Mouse (Mus musculus): ENCODE data around the gene Polr2c. TPM values are rescaled to one million over a fixed set of nuclear protein-coding genes. Genes with fewer than 3 reads are reported as not detected.

Polr2c gene
- polyA plus RNA-seq, 1 experiment from 2014 or later, result 176 TPM

- no peaks in the 10 kb centered on the region for H3K36me3 ChIP-seq (replicated peaks)
- no peak for DNase-seq (ENCODE audit: extremely low spot score, low spot score)
- no peaks in the 10 kb centered on the region for H3K9me3 ChIP-seq
- WGBS, result 42% methylated on average over 8 of the region's 8 CpGs
- H3K27ac ChIP-seq, result peak overlapping the region; percentile 58
- no peak overlapping the region for H3K4me3 ChIP-seq
- H3K4me1 ChIP-seq, result peaks cover 34% of the 10 kb centered on the region
- H3K27me3 ChIP-seq (ENCODE audit: poor library complexity, severe bottlenecking), result peaks cover 23% of the 10 kb centered on the region
Measured at GRCm38 (mm10) chr8:94922602-94923001, 65.4 kb downstream of the Polr2c start.

Other genes starting within 250 kb of the Polr2c start
- 209 and 223 TPM in 2 replicates for gene Arl2bp, start 190.8 kb upstream of the Polr2c start, polyA plus RNA-seq (2016; fragmentation: Nextera tagmentation; extraction: Ambion mirVana)
- 0.20 and 0.27 TPM in 2 replicates for gene Pllp, start 161.2 kb upstream of the Polr2c start, polyA plus RNA-seq (2016; fragmentation: Nextera tagmentation; extraction: Ambion mirVana)
- gene Ccl22, start 111.9 kb upstream of the Polr2c start, polyA plus RNA-seq (2016; fragmentation: Nextera tagmentation; extraction: Ambion mirVana), result not detected in 2 replicates
- gene Cx3cl1, start 85.4 kb upstream of the Polr2c start, polyA plus RNA-seq (2016; fragmentation: Nextera tagmentation; extraction: Ambion mirVana), result 8.9 and 11.1 TPM in 2 replicates
- not detected in 2 replicates for gene Ccl17, start 47.0 kb upstream of the Polr2c start, polyA plus RNA-seq (2016; fragmentation: Nextera tagmentation; extraction: Ambion mirVana)
- 51.1 and 56.6 TPM in 2 replicates for gene Coq9, start 19.1 kb upstream of the Polr2c start, polyA plus RNA-seq (2016; fragmentation: Nextera tagmentation; extraction: Ambion mirVana)
- gene Ciapin1, start 19.1 kb upstream of the Polr2c start, polyA plus RNA-seq (2016; fragmentation: Nextera tagmentation; extraction: Ambion mirVana), result 178 and 180 TPM in 2 replicates
- gene Dok4, start 18.9 kb downstream of the Polr2c start, polyA plus RNA-seq (2016; fragmentation: Nextera tagmentation; extraction: Ambion mirVana), result 14.4 and 14.9 TPM in 2 replicates
- 11.9 and 13.5 TPM in 2 replicates for gene Ccdc102a, start 60.6 kb downstream of the Polr2c start, polyA plus RNA-seq (2016; fragmentation: Nextera tagmentation; extraction: Ambion mirVana)
- 0.43 and 0.62 TPM in 2 replicates for gene Adgrg5, start 66.2 kb downstream of the Polr2c start, polyA plus RNA-seq (2016; fragmentation: Nextera tagmentation; extraction: Ambion mirVana)
- gene Adgrg1, start 117.3 kb downstream of the Polr2c start, polyA plus RNA-seq (2016; fragmentation: Nextera tagmentation; extraction: Ambion mirVana), result 94.8 and 107 TPM in 2 replicates
- 4.9 and 5.2 TPM in 2 replicates for gene Adgrg3, start 160.2 kb downstream of the Polr2c start, polyA plus RNA-seq (2016; fragmentation: Nextera tagmentation; extraction: Ambion mirVana)
- gene Drc7, start 197.7 kb downstream of the Polr2c start, polyA plus RNA-seq (2016; fragmentation: Nextera tagmentation; extraction: Ambion mirVana), result 0.18 and 0.24 TPM in 2 replicates
- gene Katnb1, start 223.7 kb downstream of the Polr2c start, polyA plus RNA-seq (2016; fragmentation: Nextera tagmentation; extraction: Ambion mirVana), result 30.7 and 33.1 TPM in 2 replicates